Mouse (Mus musculus) small intestine, adult 2 months (tissue): Measurements from ENCODE around the gene 1700029I15Rik.

Experiments used
- CTCF ChIP-seq: fragments of 200-500 bp; IDR thresholded peaks from 2 replicates; pipeline ENCODE4 v1.5.1; 2012; ENCODE audit warnings: low read depth, mild to moderate bottlenecking, control low read depth, inconsistent platforms, low read length, moderate library complexity, mixed read lengths; ENCODE audit not compliant: insufficient replicate concordance, insufficient read length; ENCODE audit errors: extremely low read depth
- POLR2A ChIP-seq: fragments of 200-500 bp; IDR thresholded peaks from 2 replicates; pipeline ENCODE4 v1.6.1; 2012; ENCODE audit warnings: low read depth, mild to moderate bottlenecking, control low read depth, inconsistent platforms, low read length, moderate library complexity

DNA sequence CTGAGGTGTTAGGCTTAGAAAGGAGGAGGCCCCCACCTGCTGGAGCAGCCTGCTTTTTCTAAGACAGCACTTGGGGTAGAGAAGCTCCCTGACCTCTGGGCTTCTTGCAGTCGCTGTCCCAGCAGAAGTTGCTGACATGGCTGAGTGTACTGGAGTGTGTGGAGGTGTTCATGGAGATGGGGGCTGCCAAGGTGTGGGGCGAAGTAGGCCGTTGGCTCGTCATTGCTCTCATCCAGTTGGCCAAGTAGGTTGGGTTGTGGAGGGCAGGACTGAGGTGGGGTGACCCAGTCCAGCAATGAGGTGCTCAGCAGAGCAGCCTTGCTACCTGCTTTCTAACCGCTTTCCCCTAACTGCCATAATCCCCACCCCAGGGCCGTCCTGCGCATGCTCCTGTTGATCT lies 5.0 kb upstream of the 1700029I15Rik start:
- TF ChIP-seq CTCF: no peak
- TF ChIP-seq POLR2A: no peak
